Mouse (Mus musculus) E14TG2a.4 (cell line): Measurements from ENCODE around the gene Lfng.

Experiments used
- CTCF ChIP-seq: conservative IDR thresholded peaks from 2 replicates; pipeline ENCODE4 v1.5.1; 2014; ENCODE audit warnings: low read length
- NANOG ChIP-seq: IDR thresholded peaks from 2 replicates; pipeline ENCODE4 v1.6.1; 2014; ENCODE audit warnings: borderline replicate concordance, low read length, mixed read lengths

DNA sequence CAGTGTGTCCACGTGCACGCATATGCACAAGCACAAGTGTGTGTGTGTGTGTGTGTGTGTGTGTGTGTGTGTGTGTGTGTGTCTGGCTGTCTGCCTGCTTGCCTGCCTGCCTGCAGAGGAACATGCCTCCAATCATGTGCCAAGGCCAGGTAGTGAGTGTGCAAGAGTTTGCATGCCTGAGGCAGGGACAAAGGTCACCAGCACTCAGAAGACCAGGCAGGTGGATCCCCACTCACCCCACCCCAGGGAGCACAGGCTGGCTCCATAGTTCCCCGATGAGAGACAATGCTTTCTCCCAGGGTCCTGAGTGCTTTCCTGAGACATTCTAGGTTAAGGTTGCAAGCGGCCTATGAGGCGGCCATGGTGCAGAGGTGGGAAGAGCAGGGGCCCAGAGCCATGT is 17.1 kb downstream of the Lfng start:
- no peak for TF ChIP-seq CTCF
- TF ChIP-seq NANOG: no peak
